Mouse (Mus musculus) adrenal gland (tissue): Measurements from ENCODE around the gene Phf21a.

ENCODE experiments used
- intact Hi-C: fragments of 180-260 bp; cut with DNase I; formaldehyde crosslinking; loops from one replicate; pipeline ENCODE4 v1.15.1; 2025

Gene Phf21a

DNA sequence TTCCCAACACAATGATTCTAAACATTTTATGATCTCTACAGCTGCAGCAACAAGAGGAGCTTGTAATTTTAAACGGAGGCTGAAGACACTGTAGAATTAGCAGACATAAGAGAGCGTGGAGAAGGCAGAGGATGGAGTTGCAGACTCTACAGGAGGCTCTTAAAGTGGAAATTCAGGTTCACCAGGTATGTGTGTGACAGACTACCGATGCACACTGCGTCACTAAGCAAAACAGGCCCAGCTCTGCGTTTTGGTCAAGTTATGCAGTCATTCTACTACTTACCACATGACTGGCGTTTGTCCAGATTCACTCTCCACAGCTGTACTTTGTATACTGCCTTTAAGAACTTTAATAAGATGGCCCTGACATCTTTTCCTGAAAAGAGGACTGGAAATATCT is 128.5 kb downstream of the Phf21a start:
- intact Hi-C loops: no loop called here

DNA sequence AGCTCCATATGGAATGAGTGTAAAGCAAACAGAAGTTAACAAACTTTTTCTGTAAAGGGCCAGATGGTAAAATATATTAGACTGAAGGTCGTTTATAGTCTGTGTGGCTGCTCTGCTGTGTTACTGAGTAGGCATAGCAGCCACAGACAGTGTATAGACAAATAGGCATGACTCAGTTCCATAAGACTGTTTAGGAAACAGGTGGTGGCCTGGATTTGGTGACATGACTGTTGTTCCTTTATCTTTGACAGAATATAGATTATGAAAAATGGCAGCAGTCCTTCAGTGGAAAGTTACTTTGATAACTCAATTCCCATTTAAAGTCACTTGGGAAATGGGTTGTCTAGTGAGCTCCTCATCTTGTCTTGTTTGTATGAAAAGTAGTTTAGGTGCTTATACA is 132.7 kb downstream of the Phf21a start:
- intact Hi-C loops: no loop called here

DNA sequence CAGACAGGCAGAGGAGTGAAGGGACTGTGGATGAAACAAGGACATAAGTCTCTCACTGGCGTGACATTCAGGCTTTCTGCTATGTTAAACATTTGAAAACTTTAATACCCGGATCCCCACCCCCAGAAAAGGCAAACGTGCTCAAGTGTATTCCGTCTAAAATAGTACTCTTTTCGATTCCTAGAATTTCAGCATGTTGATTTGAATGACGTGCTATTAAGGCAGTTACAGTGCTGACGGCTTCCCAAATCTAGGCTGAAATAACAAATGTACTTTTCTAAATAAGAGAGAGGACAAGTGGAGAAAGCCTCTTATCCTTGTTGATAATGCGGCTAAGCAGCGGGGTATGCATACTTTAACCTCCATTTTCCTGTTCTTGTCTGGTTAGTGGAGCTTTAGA is 137.1 kb downstream of the Phf21a start:
- intact Hi-C loops: no loop called here

DNA sequence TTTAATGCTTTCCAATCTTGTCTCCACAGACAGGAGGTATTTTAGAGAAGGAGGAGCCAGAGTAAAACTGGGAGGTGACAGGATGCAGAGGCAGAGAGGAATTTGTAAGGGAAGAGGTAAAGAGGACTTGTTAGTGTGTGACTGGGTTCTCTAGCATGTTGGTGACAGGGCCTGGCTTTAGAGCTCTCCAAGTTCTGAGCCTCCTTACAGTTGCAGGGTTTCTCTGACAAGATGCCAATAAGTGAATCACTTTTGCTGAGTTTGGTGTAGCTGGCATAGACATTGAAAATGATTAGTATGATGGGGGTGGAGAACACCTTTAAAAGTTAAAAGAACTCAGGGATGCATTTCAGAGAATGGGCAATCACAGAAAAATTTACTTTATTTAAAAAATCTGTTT is 138.8 kb downstream of the Phf21a start:
- intact Hi-C loops: no loop called here

DNA sequence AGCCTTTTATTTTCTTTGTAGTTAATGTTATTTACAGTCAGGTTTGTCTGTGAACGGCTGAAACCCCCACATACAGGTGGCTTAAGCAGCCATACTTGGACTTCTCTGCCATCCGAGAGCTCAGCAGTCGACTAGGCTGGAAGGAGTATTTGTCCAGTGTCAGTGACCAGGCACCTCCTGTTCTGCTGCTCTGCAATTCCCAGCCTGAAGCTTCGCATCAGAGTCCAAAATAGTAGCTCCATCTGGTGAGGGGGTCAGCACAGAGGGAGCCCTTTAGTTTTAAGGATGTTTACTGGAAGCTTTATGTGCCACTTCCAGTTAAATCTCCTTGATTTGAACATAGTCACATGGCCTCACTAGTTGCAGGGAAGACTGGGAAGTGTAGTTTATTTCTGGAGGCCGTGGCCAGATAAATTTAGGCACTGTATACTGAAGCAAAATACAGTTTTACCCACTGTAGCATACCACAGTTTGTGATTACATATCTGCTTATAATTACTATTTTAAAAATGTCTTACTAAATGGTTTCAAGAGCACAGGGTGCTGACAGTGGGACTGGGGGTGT is 141.9 kb downstream of the Phf21a start:
- intact Hi-C loops: no loop called here

DNA sequence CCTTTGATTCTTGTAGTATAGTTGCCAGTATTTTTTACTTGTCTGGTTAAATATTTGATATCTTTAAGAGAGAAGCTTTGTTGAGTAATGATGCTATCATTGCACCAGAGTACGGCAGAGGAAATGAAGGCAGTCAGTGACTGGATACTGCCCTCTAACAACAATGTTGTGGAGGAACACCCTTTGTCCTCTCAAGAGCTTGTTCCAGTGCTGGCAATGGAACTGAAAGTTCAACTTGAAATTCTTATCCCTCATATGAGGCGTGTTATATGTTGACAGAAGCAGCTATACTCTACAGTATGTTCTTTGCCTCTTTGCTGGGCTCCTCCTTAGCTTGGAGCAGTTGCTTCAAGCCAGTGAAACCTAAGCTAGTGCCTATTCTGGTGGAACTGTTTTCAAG is 147.4 kb downstream of the Phf21a start:
- intact Hi-C loops: no loop called here

DNA sequence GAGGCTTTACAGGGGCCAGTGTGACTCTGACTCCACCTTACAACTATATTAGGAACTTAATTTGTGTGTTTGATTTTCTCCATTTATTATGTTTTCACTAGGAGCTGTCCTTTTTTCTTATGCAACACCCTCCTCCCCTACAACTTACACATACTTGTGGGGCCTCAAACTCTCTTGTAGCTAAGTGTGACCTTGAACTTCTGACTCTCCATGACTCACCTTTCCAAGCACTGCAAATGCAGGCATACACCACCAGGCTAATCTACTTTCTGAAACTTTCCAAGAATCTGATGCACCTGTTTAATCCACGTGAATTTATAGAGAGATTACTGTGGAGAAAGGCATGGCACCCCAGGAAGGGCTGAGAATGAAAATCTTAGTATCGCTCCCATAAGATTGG is 147.9 kb downstream of the Phf21a start:
- intact Hi-C loops: no loop called here

DNA sequence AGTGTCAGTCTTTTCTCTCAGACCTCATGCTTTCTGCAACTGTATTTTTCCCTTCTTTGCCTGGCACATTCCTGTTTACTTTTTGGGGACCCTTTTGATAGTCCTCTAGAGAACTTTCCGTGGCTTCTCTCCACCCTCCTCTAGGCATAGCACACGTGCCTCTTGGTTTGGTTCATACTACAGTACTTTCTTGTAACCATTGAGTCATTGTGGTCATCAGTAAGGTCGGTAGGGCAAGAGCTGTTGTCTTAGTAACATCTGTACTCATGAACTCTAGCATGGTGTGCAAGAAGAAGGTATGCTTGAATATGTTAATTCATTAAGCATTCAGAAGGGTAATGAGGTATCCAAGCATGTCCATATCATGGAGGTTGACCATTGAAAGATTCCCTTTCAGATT is 148.4 kb downstream of the Phf21a start:
- intact Hi-C loops: no loop called here

DNA sequence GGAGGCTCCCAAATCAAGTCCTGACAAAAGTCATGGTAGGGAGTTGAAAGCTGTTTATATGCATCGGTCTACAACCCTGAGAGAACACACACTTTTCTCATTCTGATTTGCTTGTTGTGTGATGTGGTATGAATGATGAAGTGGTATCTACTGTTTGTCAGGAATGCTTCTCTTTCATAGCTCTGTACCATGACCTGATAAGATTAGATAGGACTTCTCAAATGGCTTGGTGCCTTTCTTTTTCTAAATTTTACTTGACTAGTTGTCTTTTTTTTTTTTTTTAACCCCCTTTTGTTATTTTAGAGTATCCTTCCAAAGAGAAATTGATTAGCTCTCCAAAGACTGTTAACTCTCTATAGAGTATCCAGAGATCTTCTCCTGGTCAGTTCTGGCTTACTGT is 153.2 kb downstream of the Phf21a start:
- intact Hi-C loops: no loop called here

DNA sequence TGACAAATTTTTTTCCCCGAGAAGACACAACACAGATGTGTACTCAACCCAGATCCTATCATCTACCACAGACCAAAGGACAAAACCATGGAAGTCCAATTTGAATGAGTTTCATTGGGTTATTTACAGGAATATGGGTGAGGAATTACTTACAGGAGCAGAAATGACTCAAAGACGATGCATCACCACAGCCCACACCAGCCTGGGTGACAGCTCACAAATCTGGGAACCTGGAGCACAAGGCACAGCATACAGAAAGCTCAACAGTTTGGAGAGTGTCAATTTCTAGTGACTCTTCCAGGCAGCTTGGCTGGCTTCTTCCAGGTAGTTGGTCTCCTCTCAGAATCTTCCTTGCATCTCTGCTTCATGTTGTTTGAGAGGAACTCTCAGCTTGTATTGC is 154.8 kb downstream of the Phf21a start:
- intact Hi-C loops: no loop called here

DNA sequence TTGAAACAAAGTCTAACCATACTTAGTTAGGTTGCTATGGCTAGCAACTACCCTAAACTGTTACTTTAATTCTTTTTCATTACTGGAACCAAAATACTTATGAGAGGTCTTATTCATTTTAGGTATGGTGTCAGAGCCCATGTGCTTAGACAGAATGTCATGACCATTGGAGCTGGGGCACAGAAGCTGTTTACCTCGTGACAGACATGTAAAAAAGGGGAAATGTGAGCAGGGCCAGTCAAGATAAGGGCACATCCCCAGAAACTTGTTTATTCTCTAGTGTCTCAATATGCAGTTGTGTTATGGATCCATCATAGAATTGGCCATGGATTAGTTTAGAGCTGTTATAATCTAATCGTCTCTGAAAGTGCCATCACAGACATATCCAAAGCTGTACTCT is 157.6 kb downstream of the Phf21a start:
- intact Hi-C loops: no loop called here

DNA sequence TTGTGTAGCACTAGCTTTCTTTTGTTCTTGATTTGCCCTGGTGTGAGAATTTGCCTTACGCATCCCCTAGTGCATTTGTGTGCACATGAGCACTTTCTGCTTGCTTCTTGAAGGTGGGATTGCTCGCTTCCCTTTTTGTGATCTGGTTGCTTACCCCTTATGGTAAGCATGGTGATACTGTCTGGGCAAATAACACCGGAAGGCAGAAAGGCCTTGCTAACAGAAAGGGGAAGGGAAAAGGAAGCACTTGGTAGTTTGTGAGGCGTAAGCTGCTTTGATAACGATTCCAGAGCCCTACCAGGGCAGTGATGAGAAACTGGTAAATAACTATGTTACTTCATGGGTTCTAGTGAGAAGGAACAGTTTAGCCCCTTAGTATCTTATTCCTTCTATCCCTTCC is 160.9 kb downstream of the Phf21a start:
- intact Hi-C loops: no loop called here

DNA sequence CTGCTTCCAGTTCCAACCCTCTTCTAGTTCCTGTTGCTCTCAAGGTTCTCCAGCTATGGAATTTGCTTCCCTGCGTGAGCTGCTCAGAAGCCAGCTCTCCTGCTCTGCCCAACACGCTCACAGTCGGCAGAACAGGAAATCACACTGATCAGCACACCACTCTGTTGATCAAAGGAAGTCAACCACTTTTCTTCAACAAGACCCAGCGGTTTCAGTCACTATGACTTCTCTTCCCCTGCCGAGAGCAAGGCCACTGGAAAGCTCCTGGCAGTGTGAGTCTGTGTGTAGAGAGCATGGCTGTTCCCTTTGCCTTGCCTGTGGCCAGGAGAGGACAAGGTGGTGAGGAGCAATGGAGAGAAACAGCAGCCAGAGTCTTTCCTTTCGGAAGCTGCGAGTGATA is 163.2 kb downstream of the Phf21a start:
- intact Hi-C loops: no loop called here

DNA sequence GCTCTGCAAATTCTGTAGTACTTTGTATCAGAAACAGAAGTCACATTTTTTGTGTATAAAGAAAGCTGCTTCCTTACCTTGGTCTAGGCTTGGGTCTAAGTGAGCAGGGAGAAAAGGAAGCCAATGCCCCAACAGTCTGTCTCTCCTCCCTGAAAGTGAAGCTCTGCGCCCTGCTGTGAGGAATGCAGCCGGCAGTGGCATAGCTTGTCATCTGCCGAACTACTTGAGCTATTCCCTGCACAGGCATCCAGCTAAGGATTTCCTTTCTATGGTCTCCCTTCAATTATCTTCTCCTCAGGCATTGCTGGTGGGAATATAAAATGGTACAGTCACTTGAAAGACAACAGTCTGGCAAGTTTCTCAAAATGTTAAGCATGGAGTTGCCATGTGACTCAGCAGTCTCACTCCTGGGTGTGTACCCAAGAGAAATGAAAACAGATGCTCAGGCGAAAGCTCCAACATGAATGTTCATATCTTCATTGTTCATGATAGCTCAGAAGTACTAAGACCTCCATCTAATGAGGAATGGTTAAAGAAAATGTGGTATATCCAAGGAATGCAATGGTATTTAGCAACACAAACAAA is 164.5 kb downstream of the Phf21a start:
- intact Hi-C loops: no loop called here

DNA sequence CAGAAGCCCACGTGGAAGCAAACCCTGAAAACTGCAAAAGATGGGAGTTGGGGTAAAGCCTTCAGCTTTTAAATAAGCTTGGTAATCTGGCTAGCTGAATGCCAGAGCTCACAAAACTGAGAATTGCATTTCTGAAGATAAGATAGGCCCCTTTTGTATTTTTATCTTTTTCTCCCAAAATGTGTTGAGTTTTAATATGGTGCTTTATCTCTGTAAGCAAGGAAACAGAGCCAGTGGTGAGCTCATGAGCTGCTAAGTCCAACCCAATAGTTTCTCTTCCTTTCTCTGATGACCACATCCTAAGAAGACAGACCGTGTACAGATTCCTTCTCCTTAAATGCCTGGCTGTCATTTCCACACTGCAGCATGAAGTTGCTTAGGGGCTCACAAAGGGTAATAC is 167.0 kb downstream of the Phf21a start:
- intact Hi-C loops: no loop called here

DNA sequence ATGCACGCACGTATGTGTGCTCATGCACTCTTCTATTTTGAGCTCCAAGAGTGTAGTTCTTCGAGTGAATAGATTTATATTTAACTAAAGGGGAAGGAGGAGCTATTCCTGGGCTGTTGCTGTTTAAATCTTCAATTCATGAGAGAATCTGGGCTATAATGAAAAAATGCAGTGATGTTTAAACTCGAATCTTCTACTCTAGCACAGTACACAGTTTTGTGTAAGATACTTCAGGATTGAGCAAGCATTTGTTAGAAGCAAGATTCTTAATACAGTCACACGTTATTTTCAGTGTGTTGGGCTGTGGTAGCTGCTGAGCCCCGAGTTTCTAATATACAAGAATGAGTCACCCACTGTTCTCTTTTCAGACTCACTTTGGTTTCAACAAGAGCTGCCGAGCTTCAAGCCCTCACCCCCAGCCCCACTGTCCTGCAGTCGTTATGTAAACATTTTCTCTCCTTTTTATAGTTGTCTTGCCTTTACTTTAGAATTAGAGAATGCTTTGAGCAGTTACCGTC is 173.2 kb downstream of the Phf21a start:
- intact Hi-C loops: no loop called here

DNA sequence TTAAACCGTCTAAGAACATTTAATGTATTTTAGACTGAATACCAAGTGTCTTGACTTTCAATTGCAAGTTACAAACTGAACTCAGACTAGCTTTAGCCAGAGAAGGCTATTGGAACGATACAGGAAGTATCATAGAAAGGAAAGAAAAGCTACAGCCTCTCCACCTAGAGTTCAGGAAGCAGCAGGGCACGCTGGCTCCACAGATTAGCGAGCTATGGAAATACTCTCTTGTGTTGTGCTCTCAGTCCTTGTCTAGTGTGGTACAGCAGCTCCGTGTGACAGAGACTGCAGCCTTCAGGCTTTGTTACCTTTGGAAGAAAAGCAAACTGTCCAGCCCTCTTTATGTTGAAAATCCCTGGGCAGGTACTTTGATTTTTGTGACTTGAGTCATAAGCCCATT is 176.3 kb downstream of the Phf21a start:
- intact Hi-C loops: no loop called here

DNA sequence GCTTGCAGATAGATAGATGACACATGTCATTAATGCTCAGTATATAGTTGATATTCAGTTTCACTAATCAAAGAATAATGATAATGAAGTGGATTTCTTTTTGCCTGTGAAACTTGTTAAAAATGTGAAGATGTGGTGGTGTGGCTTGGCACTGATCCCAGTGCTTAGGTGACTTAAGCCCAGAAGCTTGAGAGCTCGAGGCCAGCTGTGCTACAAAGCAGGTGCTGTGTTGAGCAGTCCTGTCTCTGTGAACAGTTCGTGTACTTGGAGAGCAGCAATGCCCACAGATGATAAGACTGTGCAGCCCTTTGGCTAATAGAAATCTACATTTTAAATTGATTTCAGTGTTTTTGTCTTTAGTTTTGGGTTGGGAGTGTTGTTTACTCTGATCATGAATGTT is 179.6 kb downstream of the Phf21a start:
- intact Hi-C loops: no loop called here

DNA sequence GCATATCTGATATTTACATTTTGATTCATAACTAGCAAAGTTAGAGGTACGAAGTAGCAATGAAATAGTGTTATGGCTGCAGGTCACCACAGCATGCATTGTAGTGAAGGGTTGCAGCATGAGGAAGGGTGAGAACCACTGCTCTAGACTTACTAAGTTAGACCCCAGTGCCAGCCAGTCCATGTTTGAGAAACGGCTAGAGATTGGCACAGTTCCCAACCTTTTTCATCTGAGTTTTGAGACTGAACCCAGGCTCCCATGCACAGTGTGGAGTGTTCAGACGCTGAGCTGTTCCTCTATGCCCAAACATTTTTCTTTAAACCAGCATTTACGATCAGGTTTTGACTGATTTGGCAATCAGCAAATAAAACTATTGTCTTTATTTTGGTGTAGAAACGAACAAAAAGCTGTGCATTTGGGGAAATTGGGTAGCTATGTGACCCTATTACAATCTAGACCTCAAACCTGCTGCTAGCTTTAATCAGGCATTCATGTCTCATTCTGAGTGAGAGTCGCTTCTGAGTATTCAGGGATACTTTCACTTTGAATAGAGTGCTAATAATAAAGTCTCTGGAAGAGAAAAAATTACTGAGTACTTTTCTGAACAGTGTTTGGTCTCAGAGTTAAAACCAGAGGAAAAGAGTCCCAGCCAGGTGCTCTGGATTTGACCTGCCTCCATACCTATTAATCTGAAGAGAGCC is 180.3 kb downstream of the Phf21a start:
- intact Hi-C loops: no loop called here

DNA sequence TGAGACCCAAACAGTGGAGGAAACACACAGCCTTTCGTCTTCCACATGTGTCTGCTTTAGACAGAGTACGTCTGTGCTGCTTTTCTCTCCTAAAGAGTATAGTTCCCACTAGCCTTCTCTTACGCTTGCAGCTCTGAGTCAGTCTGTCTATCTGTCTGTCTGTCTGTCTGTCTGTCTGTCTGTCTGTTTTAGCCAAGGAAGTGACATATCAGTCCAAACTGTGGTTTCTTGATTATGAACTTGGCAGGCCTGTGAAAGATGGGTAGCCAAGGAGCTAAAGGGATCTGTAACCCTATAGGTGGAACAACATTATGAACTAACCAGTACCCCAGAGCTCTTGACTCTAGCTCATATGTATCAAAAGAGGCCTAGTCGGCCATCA is 180.9 kb downstream of the Phf21a start:
- intact Hi-C loops: no loop called here

DNA sequence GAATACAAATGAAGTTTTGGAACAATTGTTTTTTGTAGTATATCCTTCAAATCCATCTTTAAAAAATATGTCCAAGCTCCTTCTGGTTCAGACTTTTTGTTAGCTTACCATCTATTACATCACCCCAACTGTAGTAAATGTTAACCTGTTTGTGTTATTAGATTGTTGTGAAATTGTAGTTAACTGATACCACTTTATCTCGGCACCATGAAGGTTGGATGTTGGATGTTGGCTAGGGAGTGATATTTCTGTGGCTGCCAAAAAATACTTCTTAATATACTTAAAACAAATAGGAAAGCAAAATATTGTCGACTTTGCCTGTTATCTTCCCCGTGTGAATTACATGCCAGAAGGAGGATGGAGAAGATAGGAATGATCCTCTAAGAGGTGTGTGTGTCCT is 184.9 kb downstream of the Phf21a start:
- intact Hi-C loops: no loop called here

DNA sequence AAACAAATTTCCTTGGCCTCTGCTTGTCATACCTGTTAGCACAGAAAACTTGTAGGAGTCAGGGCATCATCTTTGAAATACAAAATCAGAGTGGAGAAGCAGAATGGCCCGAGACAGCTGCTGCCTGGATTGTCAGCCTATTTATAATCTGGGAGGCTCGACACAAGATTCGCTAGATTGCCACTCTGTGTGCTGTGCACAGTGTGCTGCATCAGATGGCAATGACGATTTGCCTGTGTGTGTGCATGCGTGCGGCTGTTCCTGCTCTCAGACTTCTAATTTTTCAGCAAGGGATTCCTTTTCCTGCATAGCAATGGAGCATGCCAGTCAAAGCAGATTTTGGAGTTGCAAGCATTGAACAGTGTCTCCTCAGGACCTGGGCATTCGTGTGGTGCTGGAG is 185.7 kb downstream of the Phf21a start:
- intact Hi-C loops: no loop called here

DNA sequence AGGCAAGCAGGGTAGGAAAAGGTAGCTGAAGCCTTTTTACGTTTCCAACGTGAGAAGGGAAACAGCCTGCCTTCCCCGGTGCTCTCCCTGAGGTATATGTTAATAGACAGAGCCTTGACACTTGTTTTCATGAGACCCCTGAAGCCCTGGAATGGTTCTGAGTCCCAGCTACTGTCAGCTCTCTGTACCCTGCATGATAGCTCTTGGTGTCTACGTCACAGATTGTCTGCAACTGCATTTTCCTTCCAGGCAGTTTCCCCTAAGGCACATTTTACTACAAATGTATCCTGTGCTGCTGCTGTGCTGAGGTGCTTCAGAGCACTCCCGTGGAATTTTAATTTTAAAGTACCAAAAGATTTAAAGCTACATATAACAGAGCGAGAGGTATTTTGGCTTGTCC is 186.5 kb downstream of the Phf21a start:
- intact Hi-C loops: no loop called here
